Mouse (Mus musculus) kidney, embryonic 15.5 days (tissue): Measurements from ENCODE around the gene Rapgef3. TPM values are rescaled to one million over a fixed set of nuclear protein-coding genes. Genes with fewer than 3 reads are reported as not detected.

Experiments
- ATAC-seq: fragments of 200-750 bp; cut with Nextera tagmentation; replicated peaks from 2 replicates; pipeline ENCODE4 v1.8.0; 2017; ENCODE audit warnings: moderate TSS enrichment; ENCODE audit not compliant: low FRiP score
- H3K27ac ChIP-seq: fragments of 300-500 bp; sonication (generic); 2 replicates; pipeline ENCODE4 v1.5.1; 2015; ENCODE audit warnings: mild to moderate bottlenecking, inconsistent platforms
- H3K27me3 ChIP-seq: fragments of 300-500 bp; sonication (generic); 2 replicates; pipeline ENCODE4 v1.6.1; 2015; ENCODE audit warnings: inconsistent platforms
- H3K36me3 ChIP-seq: fragments of 300-500 bp; sonication (generic); 2 replicates; pipeline ENCODE4 v1.6.1; 2015; ENCODE audit warnings: inconsistent platforms
- H3K4me1 ChIP-seq: fragments of 300-500 bp; sonication (generic); 2 replicates; pipeline ENCODE4 v1.6.1; 2015; ENCODE audit warnings: inconsistent platforms
- H3K4me2 ChIP-seq: fragments of 300-500 bp; sonication (generic); 2 replicates; pipeline ENCODE4 v1.6.1; 2015; ENCODE audit warnings: moderate library complexity, mild to moderate bottlenecking, inconsistent platforms
- H3K4me3 ChIP-seq: fragments of 300-500 bp; sonication (generic); replicated peaks from 2 replicates; pipeline ENCODE4 v1.5.1; 2015; ENCODE audit warnings: mild to moderate bottlenecking, inconsistent platforms
- H3K9ac ChIP-seq: fragments of 300-500 bp; sonication (generic); 2 replicates; pipeline ENCODE4 v1.6.1; 2015; ENCODE audit warnings: mild to moderate bottlenecking, inconsistent platforms
- H3K9me3 ChIP-seq: fragments of 300-500 bp; sonication (generic); replicated peaks from 2 replicates; pipeline ENCODE4 v1.6.1; 2016; ENCODE audit warnings: inconsistent platforms
- WGBS: fragments of 180-500 bp; shearing (Covaris S2); methylation state at CpG from one replicate; pipeline ENCODE4 v1.1.7; 2015; ENCODE audit warnings: mixed read lengths; 5-methylcytosine and 5-hydroxymethylcytosine counted together
- polyA plus RNA-seq: library from polyadenylated mRNA; unstranded; fragments of >200 nt; fragmentation: Nextera tagmentation; extraction: Ambion mirVana; gene quantifications from 2 replicates; pipeline ENCODE4 v1.2.1, GENCODE M21; 2015

Gene Rapgef3
- polyA plus RNA-seq, 1 experiment from 2014 or later, result 29.7 TPM

GRCm38 (mm10) chr15:97750697-97751096 is 17.1 kb downstream of the Rapgef3 start:
- no peaks in the 10 kb centered on the region for H3K27me3 ChIP-seq
- H3K9ac ChIP-seq, result no peak overlapping the region
- H3K27ac ChIP-seq, result peak overlapping the region; percentile 70
- peaks cover 32% of the 10 kb centered on the region for H3K4me1 ChIP-seq
- H3K36me3 ChIP-seq, result peaks cover 48% of the 10 kb centered on the region
- peak overlapping the region; percentile 5; the same call in 1 of the 2 replicates for H3K4me2 ChIP-seq
- H3K4me3 ChIP-seq, result no peak overlapping the region
- H3K9me3 ChIP-seq, result no peaks in the 10 kb centered on the region
- ATAC-seq, result peak; percentile 75; the same call in 1 of the 2 replicates
- 26% methylated on average over 12 of the region's 12 CpGs for WGBS

GRCm38 (mm10) chr15:97749841-97750240 is 17.9 kb downstream of the Rapgef3 start:
- H3K27me3 ChIP-seq, result no peaks in the 10 kb centered on the region
- H3K27ac ChIP-seq, result peak overlapping the region; percentile 70
- peaks cover 29% of the 10 kb centered on the region for H3K4me1 ChIP-seq
- 77% methylated on average over 13 of the region's 13 CpGs for WGBS
- no peak overlapping the region for H3K9ac ChIP-seq
- H3K4me3 ChIP-seq, result no peak overlapping the region
- H3K9me3 ChIP-seq, result no peaks in the 10 kb centered on the region
- no peak overlapping the region for H3K4me2 ChIP-seq
- ATAC-seq, result 0 out of 2 replicates have a peak, but pooled peaks have one; percentile 19
- peaks cover 54% of the 10 kb centered on the region for H3K36me3 ChIP-seq

- no peak overlapping the region for H3K27ac ChIP-seq
- WGBS, result 91% methylated on average over 9 of the region's 9 CpGs
- no peak for ATAC-seq
- H3K9ac ChIP-seq, result no peak overlapping the region
- H3K9me3 ChIP-seq, result no peaks in the 10 kb centered on the region
- H3K36me3 ChIP-seq, result peaks cover 54% of the 10 kb centered on the region
- no peak overlapping the region for H3K4me3 ChIP-seq
- H3K27me3 ChIP-seq, result no peaks in the 10 kb centered on the region
- H3K4me1 ChIP-seq, result peaks cover 26% of the 10 kb centered on the region
- H3K4me2 ChIP-seq, result no peak overlapping the region
These were observed 18.4 kb downstream of the Rapgef3 start for GRCm38 (mm10) chr15:97749397-97749796.

- Histone ChIP-seq H3K9me3 (no peaks in the 10 kb centered on the region), H3K27me3 (no peaks in the 10 kb centered on the region), H3K9ac (no peak overlapping the region), H3K27ac (no peak overlapping the region), H3K4me1 (peaks cover 22% of the 10 kb centered on the region), H3K4me2 (no peak overlapping the region), H3K4me3 (no peak overlapping the region), H3K36me3 (peaks cover 59% of the 10 kb centered on the region)
- no peak for ATAC-seq
- WGBS, result 90% methylated on average over 4 of the region's 4 CpGs
These were observed 18.8 kb downstream of the Rapgef3 start for GRCm38 (mm10) chr15:97748964-97749363.

GRCm38 (mm10) chr15:97748309-97748708 is 19.5 kb downstream of the Rapgef3 start:
- H3K9me3 ChIP-seq, result no peaks in the 10 kb centered on the region
- H3K4me2 ChIP-seq, result no peak overlapping the region
- peaks cover 22% of the 10 kb centered on the region for H3K4me1 ChIP-seq
- no peak overlapping the region for H3K9ac ChIP-seq
- H3K27me3 ChIP-seq, result no peaks in the 10 kb centered on the region
- H3K27ac ChIP-seq, result no peak overlapping the region
- WGBS, result 70% methylated on average over 10 of the region's 10 CpGs
- no peak overlapping the region for H3K4me3 ChIP-seq
- no peak for ATAC-seq
- H3K36me3 ChIP-seq, result peaks cover 55% of the 10 kb centered on the region

GRCm38 (mm10) chr15:97747486-97747885 is 20.3 kb downstream of the Rapgef3 start:
- no peaks in the 10 kb centered on the region for H3K9me3 ChIP-seq
- H3K4me1 ChIP-seq, result peaks cover 22% of the 10 kb centered on the region
- peaks cover 50% of the 10 kb centered on the region for H3K36me3 ChIP-seq
- H3K27ac ChIP-seq, result no peak overlapping the region
- no peak overlapping the region for H3K9ac ChIP-seq
- H3K27me3 ChIP-seq, result no peaks in the 10 kb centered on the region
- H3K4me3 ChIP-seq, result no peak overlapping the region
- ATAC-seq, result no peak
- H3K4me2 ChIP-seq, result no peak overlapping the region
- 87% methylated on average over 4 of the region's 4 CpGs for WGBS

- Histone ChIP-seq H3K27ac (no peak overlapping the region), H3K36me3 (peaks cover 50% of the 10 kb centered on the region), H3K4me2 (no peak overlapping the region), H3K4me1 (peaks cover 22% of the 10 kb centered on the region), H3K9me3 (no peaks in the 10 kb centered on the region), H3K9ac (no peak overlapping the region), H3K27me3 (no peaks in the 10 kb centered on the region), H3K4me3 (no peak overlapping the region)
- no peak for ATAC-seq
- 93% methylated on average over 24 of the region's 24 CpGs for WGBS
These were observed 21.0 kb downstream of the Rapgef3 start for GRCm38 (mm10) chr15:97746748-97747147.

GRCm38 (mm10) chr15:97746278-97746677 is 21.5 kb downstream of the Rapgef3 start:
- H3K9me3 ChIP-seq, result no peaks in the 10 kb centered on the region
- peaks cover 50% of the 10 kb centered on the region for H3K36me3 ChIP-seq
- no peak overlapping the region for H3K27ac ChIP-seq
- 89% methylated on average over 10 of the region's 10 CpGs for WGBS
- no peak overlapping the region for H3K9ac ChIP-seq
- peaks cover 22% of the 10 kb centered on the region for H3K4me1 ChIP-seq
- no peak overlapping the region for H3K4me2 ChIP-seq
- no peaks in the 10 kb centered on the region for H3K27me3 ChIP-seq
- ATAC-seq, result no peak
- H3K4me3 ChIP-seq, result no peak overlapping the region

- peak overlapping the region; percentile 2; the same call in 1 of the 2 replicates for H3K27ac ChIP-seq
- H3K9me3 ChIP-seq, result no peaks in the 10 kb centered on the region
- no peaks in the 10 kb centered on the region for H3K27me3 ChIP-seq
- 69% methylated on average over 10 of the region's 10 CpGs for whole genome bisulfite sequencing
- H3K4me1 ChIP-seq, result peaks cover 13% of the 10 kb centered on the region
- H3K36me3 ChIP-seq, result peaks cover 50% of the 10 kb centered on the region
- no peak overlapping the region for H3K4me3 ChIP-seq
- no peak overlapping the region for H3K9ac ChIP-seq
- no peak; the same call in 1 of the 2 replicates for ATAC-seq
- no peak overlapping the region for H3K4me2 ChIP-seq
These were observed 22.4 kb downstream of the Rapgef3 start for GRCm38 (mm10) chr15:97745331-97745730.

GRCm38 (mm10) chr15:97744930-97745329 is 22.8 kb downstream of the Rapgef3 start:
- Histone ChIP-seq H3K4me1 (peaks cover 9% of the 10 kb centered on the region; the same call in 1 of the 2 replicates), H3K27ac (peak overlapping the region; percentile 2; the same call in 1 of the 2 replicates), H3K4me2 (no peak overlapping the region), H3K36me3 (peaks cover 50% of the 10 kb centered on the region), H3K9me3 (no peaks in the 10 kb centered on the region), H3K9ac (no peak overlapping the region), H3K4me3 (no peak overlapping the region), H3K27me3 (no peaks in the 10 kb centered on the region)
- WGBS, result 55% methylated on average over 10 of the region's 10 CpGs
- ATAC-seq, result no peak

GRCm38 (mm10) chr15:97743961-97744525 is 23.7 kb downstream of the Rapgef3 start:
- Histone ChIP-seq H3K4me3 (no peak overlapping the region), H3K27ac (no peak overlapping the region), H3K36me3 (peaks cover 43% of the 10 kb centered on the region), H3K9ac (no peak overlapping the region), H3K4me2 (no peak overlapping the region), H3K9me3 (no peaks in the 10 kb centered on the region), H3K4me1 (peaks cover 6% of the 10 kb centered on the region; the same call in 1 of the 2 replicates), H3K27me3 (no peaks in the 10 kb centered on the region)
- WGBS, result 57% methylated on average over 12 of the region's 12 CpGs
- peak; percentile 18; the same call in 1 of the 2 replicates for ATAC-seq

- no peak overlapping the region for H3K4me3 ChIP-seq
- ATAC-seq, result no peak
- peaks cover 6% of the 10 kb centered on the region; the same call in 1 of the 2 replicates for H3K4me1 ChIP-seq
- H3K4me2 ChIP-seq, result no peak overlapping the region
- WGBS, result 82% methylated on average over 5 of the region's 5 CpGs
- no peak overlapping the region for H3K27ac ChIP-seq
- H3K27me3 ChIP-seq, result no peaks in the 10 kb centered on the region
- H3K9ac ChIP-seq, result no peak overlapping the region
- H3K9me3 ChIP-seq, result no peaks in the 10 kb centered on the region
- H3K36me3 ChIP-seq, result peaks cover 35% of the 10 kb centered on the region
These were observed 24.6 kb downstream of the Rapgef3 start for GRCm38 (mm10) chr15:97743210-97743609.

GRCm38 (mm10) chr15:97742600-97742999 is 25.2 kb downstream of the Rapgef3 start:
- no peak for ATAC-seq
- 43% methylated on average over 4 of the region's 4 CpGs for WGBS
- Histone ChIP-seq H3K27ac (no peak overlapping the region), H3K4me1 (peaks cover 6% of the 10 kb centered on the region; the same call in 1 of the 2 replicates), H3K4me3 (no peak overlapping the region), H3K4me2 (no peak overlapping the region), H3K9me3 (no peaks in the 10 kb centered on the region), H3K9ac (no peak overlapping the region), H3K27me3 (no peaks in the 10 kb centered on the region), H3K36me3 (peaks cover 29% of the 10 kb centered on the region)
